In the genomic region with DNA sequence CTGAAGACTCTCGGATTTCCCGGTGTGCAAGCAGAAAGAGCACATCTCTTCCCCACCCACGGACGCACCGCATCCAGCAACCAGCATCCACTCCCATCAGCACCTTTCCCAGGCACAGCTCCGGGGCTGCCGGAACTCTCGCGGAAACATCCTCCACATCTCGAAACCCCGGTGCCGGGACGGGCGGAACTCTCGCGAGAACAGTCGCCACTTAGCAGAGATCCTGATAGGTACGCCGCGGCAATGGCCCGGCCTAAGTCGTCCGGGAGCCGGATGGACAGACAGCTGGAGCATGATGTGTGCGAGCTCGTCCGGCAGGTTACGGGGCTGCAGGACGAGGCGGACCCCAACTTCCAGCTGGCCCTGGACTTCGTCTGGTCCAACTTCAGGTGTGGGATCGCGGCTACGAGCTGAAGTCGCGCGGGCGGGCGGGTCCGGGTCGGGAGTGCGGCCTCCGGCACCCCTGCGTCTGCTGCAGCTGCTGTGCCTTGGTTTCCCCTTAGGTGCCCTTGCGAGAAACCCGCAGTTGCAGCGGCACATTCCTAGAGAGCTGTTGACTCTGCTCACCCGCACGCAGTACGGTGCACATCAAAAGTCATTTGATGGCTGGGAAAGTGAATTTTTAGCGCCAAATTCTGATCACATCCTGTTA, we compare ENCODE assay signal across 8 mouse cellular contexts. TPM values are rescaled to one million over a fixed set of nuclear protein-coding genes. Genes with fewer than 3 reads are reported as not detected.
DNase-seq lines count a peak whose midpoint lies in the region; ATAC-seq lines count a peak whose summit lies in the region.

A gene (plus strand): TSS at position 203 of the 652 bp plus-strand sequence.

- H3K4me2 ChIP-seq in kidney, embryonic 15.5 days, result peak within 1 kb of the TSS; percentile 59

- peaks cover 7% of the 10 kb centered on the region for H3K4me1 ChIP-seq in heart, embryonic 10.5 days
- peaks cover 12% of the 10 kb centered on the region for H3K4me1 ChIP-seq in kidney, embryonic 15.5 days

- no peaks in the 10 kb centered on the region for H3K27me3 ChIP-seq in heart, embryonic 10.5 days (ENCODE audit: insufficient read depth, poor library complexity, severe bottlenecking)
- no peaks in the 10 kb centered on the region for H3K27me3 ChIP-seq in kidney, embryonic 15.5 days

- H3K4me3 ChIP-seq in heart, embryonic 10.5 days, result peak within 1 kb of the TSS; percentile 89
- peak within 1 kb of the TSS; percentile 68 for H3K4me3 ChIP-seq in kidney, embryonic 15.5 days (replicated peaks)

- H3K9me3 ChIP-seq in heart, embryonic 10.5 days, result no peaks in the 10 kb centered on the region
- H3K9me3 ChIP-seq in kidney, embryonic 15.5 days (replicated peaks), result no peaks in the 10 kb centered on the region

- H3K36me3 ChIP-seq in heart, embryonic 10.5 days, result peaks cover 21% of the 10 kb centered on the region
- peaks cover 29% of the 10 kb centered on the region for H3K36me3 ChIP-seq in kidney, embryonic 15.5 days

- peak within 1 kb of the TSS; percentile 94 for H3K27ac ChIP-seq in heart, embryonic 10.5 days
- H3K27ac ChIP-seq in kidney, embryonic 15.5 days, result peak within 1 kb of the TSS; percentile 55

- under 1% methylated on average over 51 of the region's 51 CpGs for WGBS in heart, embryonic 10.5 days
- WGBS in kidney, embryonic 15.5 days, result under 1% methylated on average over 51 of the region's 51 CpGs

- peak; percentile 100 for ATAC-seq in erythroblast, adult 5-6 weeks (replicated peaks; ENCODE audit: low FRiP score, poor library complexity, severe bottlenecking)
- peak; percentile 100 for ATAC-seq in kidney, embryonic 15.5 days (replicated peaks; ENCODE audit: low FRiP score)
- peak; percentile 98 for ATAC-seq in monocyte, adult 5-6 weeks (replicated peaks; ENCODE audit: insufficient number of reproducible peaks, low FRiP score, low TSS enrichment, poor library complexity, severe bottlenecking)

- H3K9ac ChIP-seq in kidney, embryonic 15.5 days, result peak within 1 kb of the TSS; percentile 76

- DNase-seq in B cell, adult 2 months, result peak; percentile 94 to 95
- peak; percentile 99 for DNase-seq in brain, adult 2 months (ENCODE audit: low read depth, low spot score)
- peak; percentile 99 for DNase-seq in heart, embryonic 10.5 days (ENCODE audit: low spot score)
- DNase-seq in liver, result peak; percentile 98
- DNase-seq in spleen, postnatal 4 days (ENCODE audit: low spot score in 2 of 2), result peak; percentile 97 to 98

RNA-seq across cellular contexts. Expression of the gene that starts here (rescaled TPM):
- 9.2 and 13.2 TPM in 2 replicates for total RNA-seq in erythroblast, adult 5-6 weeks (2015; ENCODE audit: low replicate concordance)
- total RNA-seq in erythroblast, adult 5-6 weeks (2017; ENCODE audit: low replicate concordance), result 5.2 and 7.9 TPM in 2 replicates
- polyA plus RNA-seq in heart, embryonic 10.5 days (2016; fragmentation: Nextera tagmentation; extraction: Ambion mirVana), result 24.9 and 26.7 TPM in 2 replicates
- polyA plus RNA-seq in kidney, embryonic 15.5 days (2015; fragmentation: Nextera tagmentation; extraction: Ambion mirVana), result 30.7 and 34.1 TPM in 2 replicates
- 26.8 to 39.9 TPM (median 34.7 TPM) in 3 replicates for total RNA-seq in monocyte, adult 5-6 weeks (2017)

Comparison
In these comparisons a context has a peak if more than half of its experiments do, and no peak if none do; other contexts are left out.
1. Peak in every context shown above with its lines: DNase-seq, ATAC-seq, H3K4me3 ChIP-seq and H3K27ac ChIP-seq.